Mouse (Mus musculus) liver, embryonic 11.5 days (tissue): ENCODE data around the gene Krtap4-6. TPM values are rescaled to one million over a fixed set of nuclear protein-coding genes. Genes with fewer than 3 reads are reported as not detected.
"Not testable (repeated sequence)": the region's sequence is repeated elsewhere in the genome, so short reads cannot be mapped to it uniquely, and the experiment has no call there.

Experiments used
- ATAC-seq: fragments of 200-750 bp; cut with Nextera tagmentation; replicated peaks from 2 replicates; pipeline ENCODE4 v1.8.0; 2017; ENCODE audit warnings: moderate number of reproducible peaks, mild to moderate bottlenecking, moderate TSS enrichment, moderate library complexity; ENCODE audit not compliant: low FRiP score
- DNase-seq: peaks from one replicate; pipeline ENCODE4 v3.0.0-alpha.2; 2017; ENCODE audit warnings: low spot score
- H3K27ac ChIP-seq: fragments of 300-500 bp; sonication (generic); 2 replicates; pipeline ENCODE4 v1.5.1; 2014; ENCODE audit warnings: mild to moderate bottlenecking, low read depth, low read length, control low read depth
- H3K27me3 ChIP-seq: fragments of 300-500 bp; sonication (generic); replicated peaks from 2 replicates; pipeline ENCODE4 v1.6.1; 2014; ENCODE audit warnings: low read length, mixed read lengths; ENCODE audit not compliant: control insufficient read depth, insufficient read depth
- H3K36me3 ChIP-seq: fragments of 300-500 bp; sonication (generic); 2 replicates; pipeline ENCODE4 v1.6.1; 2014; ENCODE audit warnings: mild to moderate bottlenecking, low read length, moderate library complexity, mixed read lengths; ENCODE audit not compliant: control insufficient read depth, insufficient read depth
- H3K4me1 ChIP-seq: fragments of 300-500 bp; sonication (generic); replicated peaks from 2 replicates; pipeline ENCODE4 v1.6.1; 2014; ENCODE audit warnings: low read length, mixed read lengths; ENCODE audit not compliant: control insufficient read depth, insufficient read depth
- H3K4me2 ChIP-seq: fragments of 300-500 bp; sonication (generic); 2 replicates; pipeline ENCODE4 v1.6.1; 2014; ENCODE audit warnings: mild to moderate bottlenecking, control low read depth, moderate library complexity
- H3K4me3 ChIP-seq: fragments of 300-500 bp; sonication (generic); 2 replicates; pipeline ENCODE4 v1.5.1; 2014; ENCODE audit warnings: low read depth, low read length, control low read depth
- H3K9ac ChIP-seq: fragments of 300-500 bp; sonication (generic); 2 replicates; pipeline ENCODE4 v1.6.1; 2014; ENCODE audit warnings: low read depth, low read length, control low read depth
- H3K9me3 ChIP-seq: fragments of 300-500 bp; sonication (generic); 2 replicates; pipeline ENCODE4 v1.6.1; 2016; ENCODE audit warnings: low read length, inconsistent platforms, mixed read lengths; ENCODE audit not compliant: control insufficient read depth
- WGBS: fragments of 180-500 bp; shearing (Covaris S2); extraction: QIAGEN DNeasy Blood & Tissue Kit; methylation state at CpG from one replicate; pipeline ENCODE4 v1.1.7; 2014; 5-methylcytosine and 5-hydroxymethylcytosine counted together
- polyA plus RNA-seq: library from polyadenylated mRNA; unstranded; fragments of >200 nt; fragmentation: Nextera tagmentation; extraction: Ambion mirVana; gene quantifications from 2 replicates; pipeline ENCODE4 v1.2.1, GENCODE M21; 2014

The Krtap4-6 gene
- polyA plus RNA-seq = not detected in 2 replicates

GRCm38 (mm10) chr11:99665860-99666259 lies at the start of gene Krtap4-6:
Krtap4-6 (minus strand) TSS chr11:99665960.
- DNase-seq (no peak), ATAC-seq (no peak)
- Histone ChIP-seq H3K27me3 (no peaks in the 10 kb centered on the region), H3K4me3 (no peak within 1 kb of the TSS), H3K9ac (no peak within 1 kb of the TSS), H3K36me3 (no peaks in the 10 kb centered on the region), H3K4me1 (no peaks in the 10 kb centered on the region), H3K27ac (no peak within 1 kb of the TSS), H3K9me3 (no peaks in the 10 kb centered on the region), H3K4me2 (no peak within 1 kb of the TSS)

GRCm38 (mm10) chr11:99690463-99690862 lies 24.7 kb upstream of the Krtap4-6 start, which contains the start of gene Gm14190:
Gm14190 (minus strand) TSS chr11:99690740.
- WGBS = 76% methylated on average over 1 of the region's 1 CpGs
- no peak within 1 kb of the TSS for H3K4me2 ChIP-seq
- H3K4me3 ChIP-seq = no peak within 1 kb of the TSS
- H3K36me3 ChIP-seq = no peaks in the 10 kb centered on the region
- no peaks in the 10 kb centered on the region for H3K4me1 ChIP-seq
- H3K27ac ChIP-seq = no peak within 1 kb of the TSS
- no peak within 1 kb of the TSS for H3K9ac ChIP-seq
- H3K27me3 ChIP-seq = no peaks in the 10 kb centered on the region
- DNase-seq (no peak), ATAC-seq (no peak)
- H3K9me3 ChIP-seq = no peaks in the 10 kb centered on the region

GRCm38 (mm10) chr11:99685235-99685634 lies 19.5 kb upstream of the Krtap4-6 start:
- H3K36me3 ChIP-seq, DNase-seq, H3K9me3 ChIP-seq, H3K27me3 ChIP-seq, H3K27ac ChIP-seq, H3K9ac ChIP-seq, ATAC-seq, H3K4me1 ChIP-seq, H3K4me3 ChIP-seq, H3K4me2 ChIP-seq: not testable (repeated sequence)
- WGBS = 55% methylated on average over 1 of the region's 1 CpGs

GRCm38 (mm10) chr11:99683481-99683880 lies 17.7 kb upstream of the Krtap4-6 start:
- no peaks in the 10 kb centered on the region for H3K9me3 ChIP-seq
- ATAC-seq = no peak
- no peaks in the 10 kb centered on the region for H3K36me3 ChIP-seq
- DNase-seq = no peak
- no peak overlapping the region for H3K9ac ChIP-seq
- no peaks in the 10 kb centered on the region for H3K27me3 ChIP-seq
- no peak overlapping the region for H3K27ac ChIP-seq
- no peaks in the 10 kb centered on the region for H3K4me1 ChIP-seq
- 71% methylated on average over 2 of the region's 2 CpGs for WGBS
- no peak overlapping the region for H3K4me3 ChIP-seq
- no peak overlapping the region for H3K4me2 ChIP-seq

- H3K4me2 ChIP-seq = no peak overlapping the region
- no peaks in the 10 kb centered on the region for H3K4me1 ChIP-seq
- no peaks in the 10 kb centered on the region for H3K9me3 ChIP-seq
- ATAC-seq = no peak
- no peak overlapping the region for H3K4me3 ChIP-seq
- no peak for DNase-seq
- no peaks in the 10 kb centered on the region for H3K36me3 ChIP-seq
- 85% methylated on average over 10 of the region's 10 CpGs for WGBS
- no peak overlapping the region for H3K9ac ChIP-seq
- H3K27me3 ChIP-seq = no peaks in the 10 kb centered on the region
- H3K27ac ChIP-seq = no peak overlapping the region
These were observed 3.0 kb downstream of the Krtap4-6 start for GRCm38 (mm10) chr11:99662802-99663201.

GRCm38 (mm10) chr11:99659256-99659655 lies 6.5 kb downstream of the Krtap4-6 start:
- WGBS = 78% methylated on average over 4 of the region's 4 CpGs
- Histone ChIP-seq H3K4me1 (no peaks in the 10 kb centered on the region), H3K9me3 (no peaks in the 10 kb centered on the region), H3K36me3 (no peaks in the 10 kb centered on the region), H3K4me2 (no peak overlapping the region), H3K4me3 (no peak overlapping the region), H3K9ac (no peak overlapping the region), H3K27ac (no peak overlapping the region), H3K27me3 (no peaks in the 10 kb centered on the region)
- DNase-seq = no peak
- no peak for ATAC-seq

GRCm38 (mm10) chr11:99658467-99659010 lies 7.2 kb downstream of the Krtap4-6 start, which contains the start of gene Gm11563:
Gm11563 (minus strand) TSS chr11:99658960.
- not testable (repeated sequence) for ATAC-seq
- WGBS = 56% methylated on average over 10 of the region's 10 CpGs

GRCm38 (mm10) chr11:99657051-99657450 lies 8.7 kb downstream of the Krtap4-6 start:
- H3K4me2 ChIP-seq = no peak overlapping the region
- no peaks in the 10 kb centered on the region for H3K9me3 ChIP-seq
- H3K27ac ChIP-seq = no peak overlapping the region
- no peaks in the 10 kb centered on the region for H3K4me1 ChIP-seq
- H3K9ac ChIP-seq = no peak overlapping the region
- 54% methylated on average over 5 of the region's 5 CpGs for WGBS
- no peak overlapping the region for H3K4me3 ChIP-seq
- H3K27me3 ChIP-seq = no peaks in the 10 kb centered on the region
- H3K36me3 ChIP-seq = no peaks in the 10 kb centered on the region
- ATAC-seq = no peak
- no peak for DNase-seq

More at GRCm38 (mm10) chr11:99658467-99659010, 7.2 kb downstream of the Krtap4-6 start, which contains the start of gene Gm11563:
- not testable (repeated sequence) for H3K4me3 ChIP-seq, H3K4me2 ChIP-seq, H3K27me3 ChIP-seq, H3K36me3 ChIP-seq, H3K9ac ChIP-seq, H3K27ac ChIP-seq, H3K9me3 ChIP-seq, H3K4me1 ChIP-seq, DNase-seq

GRCm38 (mm10) chr11:99650136-99650535 lies 15.6 kb downstream of the Krtap4-6 start, which contains the start of gene Gm11555:
Gm11555 (minus strand) TSS chr11:99650236.
- H3K27me3 ChIP-seq = no peaks in the 10 kb centered on the region
- no peaks in the 10 kb centered on the region for H3K36me3 ChIP-seq
- H3K4me2 ChIP-seq = no peak within 1 kb of the TSS
- no peak within 1 kb of the TSS for H3K9ac ChIP-seq
- H3K4me1 ChIP-seq = no peaks in the 10 kb centered on the region
- no peak within 1 kb of the TSS for H3K27ac ChIP-seq
- 62% methylated on average over 2 of the region's 2 CpGs for WGBS
- no peaks in the 10 kb centered on the region for H3K9me3 ChIP-seq
- ATAC-seq = no peak
- DNase-seq = no peak
- no peak within 1 kb of the TSS for H3K4me3 ChIP-seq
